Mouse (Mus musculus) thymus, postnatal 25 days (tissue): ENCODE measurements around the gene Tmem41a.
"Not testable (repeated sequence)": the region's sequence is repeated elsewhere in the genome, so short reads cannot be mapped to it uniquely, and the experiment has no call there.

Experiments used
- DNase-seq: peaks from one replicate; pipeline ENCODE4 v3.0.0; 2022

The Tmem41a gene

GRCm38 (mm10) chr16:21946761-21947715 is at the start of gene Tmem41a:
TSS of gene Tmem41a (minus strand) at chr16:21947552.
- peak; percentile 95 for DNase-seq

GRCm38 (mm10) chr16:21996402-21996801 is 49.0 kb upstream of the Tmem41a start:
- DNase-seq, result no peak

- DNase-seq, result peak; percentile 14
These were observed 48.0 kb upstream of the Tmem41a start, which contains the start of gene Liph for GRCm38 (mm10) chr16:21995304-21995703. TSS of gene Liph (minus strand) at chr16:21995663.

- no peak for DNase-seq
These were observed 44.4 kb upstream of the Tmem41a start for GRCm38 (mm10) chr16:21991774-21992173.

GRCm38 (mm10) chr16:21990893-21991292 is 43.5 kb upstream of the Tmem41a start:
- not testable (repeated sequence) for DNase-seq

GRCm38 (mm10) chr16:21987956-21988355 is 40.6 kb upstream of the Tmem41a start:
- DNase-seq, result no peak

- no peak for DNase-seq
These were observed 38.8 kb upstream of the Tmem41a start for GRCm38 (mm10) chr16:21986191-21986590.

GRCm38 (mm10) chr16:21984091-21984490 is 36.7 kb upstream of the Tmem41a start:
- DNase-seq, result no peak

- no peak for DNase-seq
These were observed 36.2 kb upstream of the Tmem41a start for GRCm38 (mm10) chr16:21983581-21983980.

GRCm38 (mm10) chr16:21983146-21983545 is 35.8 kb upstream of the Tmem41a start:
- DNase-seq, result no peak

- DNase-seq, result no peak
These were observed 30.0 kb upstream of the Tmem41a start for GRCm38 (mm10) chr16:21977347-21977746.

GRCm38 (mm10) chr16:21976203-21976602 is 28.9 kb upstream of the Tmem41a start:
- DNase-seq, result no peak

- no peak for DNase-seq
These were observed 24.1 kb upstream of the Tmem41a start for GRCm38 (mm10) chr16:21971446-21971845.

- DNase-seq, result no peak
These were observed 23.2 kb upstream of the Tmem41a start for GRCm38 (mm10) chr16:21970536-21970935.

- no peak for DNase-seq
These were observed 22.5 kb upstream of the Tmem41a start for GRCm38 (mm10) chr16:21969874-21970273.

GRCm38 (mm10) chr16:21965576-21965975 is 18.2 kb upstream of the Tmem41a start:
- no peak for DNase-seq

- DNase-seq, result no peak
These were observed 8.2 kb upstream of the Tmem41a start for GRCm38 (mm10) chr16:21955591-21955990.

- no peak for DNase-seq
These were observed 18.9 kb downstream of the Tmem41a start for GRCm38 (mm10) chr16:21928471-21928870.

GRCm38 (mm10) chr16:21916681-21917080 is 30.7 kb downstream of the Tmem41a start:
- no peak for DNase-seq

- DNase-seq, result no peak
These were observed 34.0 kb downstream of the Tmem41a start for GRCm38 (mm10) chr16:21913347-21913746.

GRCm38 (mm10) chr16:21908906-21909305 is 38.4 kb downstream of the Tmem41a start:
- DNase-seq, result not testable (repeated sequence)

GRCm38 (mm10) chr16:21906902-21907301 is 40.5 kb downstream of the Tmem41a start:
- DNase-seq, result no peak

GRCm38 (mm10) chr16:21905996-21906395 is 41.4 kb downstream of the Tmem41a start:
- DNase-seq, result no peak

- no peak for DNase-seq
These were observed 42.7 kb downstream of the Tmem41a start for GRCm38 (mm10) chr16:21904636-21905035.
